Mouse (Mus musculus) olfactory bulb, adult 2 months (tissue): ENCODE measurements at regions not wholly inside any gene's neighbourhood (a gene's known extent, or its start where the extent isn't known, plus 50 kb on each side); places are given as distances from the start of the nearest gene placed in this dataset.

ENCODE experiments used
- H3K27ac ChIP-seq: fragments of 200-500 bp; 2 replicates; pipeline ENCODE4 v1.5.1; 2012; ENCODE audit warnings: low read depth, low read length; ENCODE audit not compliant: insufficient read depth
- H3K4me1 ChIP-seq: fragments of 200-500 bp; 2 replicates; pipeline ENCODE4 v1.6.1; 2012; ENCODE audit warnings: low read length; ENCODE audit not compliant: control insufficient read depth, insufficient read depth
- H3K4me3 ChIP-seq: fragments of 200-500 bp; 2 replicates; pipeline ENCODE4 v1.5.1; 2012; ENCODE audit warnings: mild to moderate bottlenecking, low read depth, low read length, moderate library complexity; ENCODE audit not compliant: insufficient read depth
- CTCF ChIP-seq: fragments of 200-500 bp; IDR thresholded peaks from 2 replicates; pipeline ENCODE4 v1.5.1; 2012; ENCODE audit warnings: low read depth, mild to moderate bottlenecking, low read length, moderate library complexity; ENCODE audit not compliant: insufficient read depth
- POLR2A ChIP-seq: fragments of 200-500 bp; IDR thresholded peaks from 2 replicates; pipeline ENCODE4 v1.6.1; 2012; ENCODE audit warnings: mild to moderate bottlenecking, low read depth, low read length, moderate library complexity; ENCODE audit not compliant: insufficient read depth
- WGBS: fragments of 180-500 bp; shearing (Covaris S2); methylation state at CpG from one replicate; pipeline ENCODE4 v1.1.7; 2018; 5-methylcytosine and 5-hydroxymethylcytosine counted together

DNA sequence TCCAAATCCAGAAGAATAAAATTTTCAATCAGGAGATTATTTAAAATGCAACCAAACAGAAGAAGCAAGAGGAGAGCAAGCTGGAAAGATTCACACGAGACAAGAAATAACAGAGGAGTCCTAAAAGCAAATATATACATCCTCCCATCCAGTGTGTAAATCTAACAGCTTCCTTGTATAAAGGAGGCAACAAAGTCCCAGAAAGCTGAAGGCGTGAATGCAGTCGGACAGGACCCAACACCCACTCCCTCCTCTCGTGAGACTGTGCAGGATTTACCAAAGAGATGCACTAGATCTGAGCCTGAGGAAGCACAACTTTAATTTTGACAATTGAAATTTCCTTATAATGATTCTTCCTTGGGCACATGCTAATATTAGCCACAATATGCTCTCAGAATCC is 103.0 kb upstream of the Dcn start:
- no peak overlapping the region for H3K27ac ChIP-seq
- no peak overlapping the region for H3K4me3 ChIP-seq
- 42% methylated on average over 4 of the region's 4 CpGs for WGBS
- H3K4me1 ChIP-seq: no peaks in the 10 kb centered on the region
- TF ChIP-seq CTCF: no peak
- TF ChIP-seq POLR2A: no peak

DNA sequence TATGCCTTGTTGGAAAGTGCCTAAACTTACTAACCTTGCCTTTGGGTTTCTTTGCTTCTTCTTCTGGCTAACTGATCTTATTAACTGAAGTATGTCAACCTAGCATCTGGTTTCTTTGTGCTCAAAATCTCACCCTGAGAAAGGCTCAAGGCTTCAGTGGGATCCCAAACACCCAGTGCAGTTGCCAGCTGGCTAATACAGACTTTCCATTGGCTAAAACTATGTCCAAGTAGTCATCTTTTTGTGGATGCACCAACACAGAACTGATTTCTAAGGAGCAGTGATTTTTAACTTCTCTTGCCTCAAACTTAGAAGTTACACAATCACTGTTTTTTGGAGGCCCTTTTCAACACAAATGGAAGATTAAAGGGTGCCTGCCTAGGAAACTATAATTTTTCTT is 97.8 kb upstream of the Dcn start:
- H3K27ac ChIP-seq: no peak overlapping the region
- no peak for TF ChIP-seq CTCF
- TF ChIP-seq POLR2A: no peak
- no peaks in the 10 kb centered on the region for H3K4me1 ChIP-seq
- H3K4me3 ChIP-seq: no peak overlapping the region

DNA sequence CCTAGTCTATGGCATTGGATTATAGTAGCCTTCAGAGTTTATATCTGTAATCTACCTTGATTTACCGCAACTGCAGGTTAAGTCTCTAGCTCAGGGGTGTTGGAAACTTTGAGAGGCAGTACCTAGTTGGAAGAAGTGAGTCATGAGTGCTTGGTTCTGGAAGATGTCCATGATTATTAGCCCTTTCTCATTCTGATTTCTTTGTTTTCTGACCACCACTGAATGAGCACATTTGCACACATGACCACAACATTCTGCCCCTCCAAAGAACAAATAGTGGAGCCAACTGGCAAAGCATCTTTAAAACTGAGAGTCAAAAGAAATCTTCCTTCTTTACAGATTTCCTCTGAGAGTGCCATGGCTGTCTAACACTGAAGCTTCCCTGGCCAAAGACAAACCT is 95.5 kb upstream of the Dcn start:
- Histone ChIP-seq H3K4me1 (no peaks in the 10 kb centered on the region), H3K4me3 (no peak overlapping the region), H3K27ac (no peak overlapping the region)
- TF ChIP-seq CTCF (no peak), POLR2A (no peak)
- 94% methylated on average over 1 of the region's 1 CpGs for WGBS

DNA sequence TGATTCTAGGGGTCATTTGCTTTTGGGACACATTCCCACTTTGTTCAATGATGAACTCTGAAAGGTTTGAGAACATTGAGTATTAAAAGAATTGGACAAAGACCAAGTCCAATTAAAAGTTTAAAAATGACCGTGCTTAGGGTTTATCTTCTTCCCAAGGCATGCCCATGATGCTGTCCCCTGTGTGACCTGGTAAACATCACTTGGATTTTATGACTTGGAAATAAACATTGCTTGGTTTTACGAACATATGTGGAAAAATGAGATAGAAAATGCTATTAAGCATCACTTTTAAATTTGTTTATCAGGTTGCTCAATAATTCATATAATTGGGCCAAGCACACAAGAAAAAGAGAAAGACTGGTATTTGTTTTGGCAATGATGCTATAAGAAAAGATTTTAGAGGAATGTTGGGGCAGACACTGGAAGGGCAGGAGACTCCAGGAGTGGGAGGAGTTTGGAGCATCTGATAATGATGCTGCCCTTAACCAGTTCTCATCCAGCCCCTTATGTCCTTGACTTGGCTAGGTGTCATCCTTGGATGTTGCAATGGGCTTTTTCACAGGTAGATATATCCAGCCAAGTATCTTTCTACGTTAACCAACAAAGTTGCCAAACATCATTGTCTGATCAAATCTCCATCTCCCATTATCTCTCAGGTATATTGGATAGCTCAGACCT is 92.1 kb upstream of the Dcn start:
- Histone ChIP-seq H3K4me1 (no peaks in the 10 kb centered on the region), H3K27ac (no peak overlapping the region), H3K4me3 (no peak overlapping the region)
- TF ChIP-seq POLR2A: no peak
- no peak for TF ChIP-seq CTCF
- WGBS: 70% methylated on average over 3 of the region's 3 CpGs

DNA sequence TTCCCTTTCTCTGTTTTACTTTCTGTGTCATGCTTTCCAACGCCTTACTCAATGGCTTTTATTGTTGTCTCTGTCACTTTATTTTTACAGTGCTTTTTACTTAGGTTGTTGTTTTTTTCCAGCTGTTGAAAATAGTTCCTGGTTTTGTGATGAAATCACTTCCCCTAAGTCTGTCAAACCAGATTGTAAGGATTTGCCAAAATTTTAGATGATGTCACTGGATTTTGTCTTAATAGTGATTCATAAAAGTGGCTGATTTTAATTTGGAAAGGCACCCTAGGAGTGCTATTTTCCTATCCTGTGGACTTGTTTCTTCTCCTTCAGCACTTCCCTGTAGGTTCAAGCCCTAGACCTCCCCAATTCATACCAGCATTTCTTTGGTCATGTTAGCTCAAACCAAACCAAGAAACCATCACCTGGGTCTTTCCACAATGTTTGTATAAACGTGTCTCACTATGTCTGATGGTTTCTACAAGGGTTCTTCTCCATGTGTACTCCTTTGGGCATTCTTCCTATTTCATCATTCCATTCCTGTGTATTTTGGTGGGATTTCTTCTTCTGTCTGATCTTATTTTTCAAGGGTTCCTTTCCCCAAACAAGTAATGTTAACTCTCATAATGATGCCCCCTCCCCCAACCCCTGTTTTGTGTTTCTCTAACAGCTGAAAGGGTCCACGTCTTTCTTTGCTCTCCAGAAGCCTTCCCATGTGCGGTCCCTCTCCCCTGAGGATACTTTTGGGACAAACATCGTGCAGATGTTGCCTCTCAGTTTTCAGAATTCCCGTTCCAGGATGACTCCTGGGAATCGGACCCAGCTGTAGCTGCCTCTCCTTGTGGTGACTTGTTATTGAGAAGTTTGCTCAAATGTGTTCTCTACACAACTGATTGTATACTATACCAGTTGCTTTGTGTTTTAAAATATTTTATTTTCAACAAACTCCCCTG is 89.5 kb upstream of the Dcn start:
- TF ChIP-seq CTCF: no peak
- no peak for TF ChIP-seq POLR2A
- Histone ChIP-seq H3K4me1 (no peaks in the 10 kb centered on the region), H3K4me3 (no peak overlapping the region), H3K27ac (no peak overlapping the region)
- WGBS: 77% methylated on average over 7 of the region's 7 CpGs

DNA sequence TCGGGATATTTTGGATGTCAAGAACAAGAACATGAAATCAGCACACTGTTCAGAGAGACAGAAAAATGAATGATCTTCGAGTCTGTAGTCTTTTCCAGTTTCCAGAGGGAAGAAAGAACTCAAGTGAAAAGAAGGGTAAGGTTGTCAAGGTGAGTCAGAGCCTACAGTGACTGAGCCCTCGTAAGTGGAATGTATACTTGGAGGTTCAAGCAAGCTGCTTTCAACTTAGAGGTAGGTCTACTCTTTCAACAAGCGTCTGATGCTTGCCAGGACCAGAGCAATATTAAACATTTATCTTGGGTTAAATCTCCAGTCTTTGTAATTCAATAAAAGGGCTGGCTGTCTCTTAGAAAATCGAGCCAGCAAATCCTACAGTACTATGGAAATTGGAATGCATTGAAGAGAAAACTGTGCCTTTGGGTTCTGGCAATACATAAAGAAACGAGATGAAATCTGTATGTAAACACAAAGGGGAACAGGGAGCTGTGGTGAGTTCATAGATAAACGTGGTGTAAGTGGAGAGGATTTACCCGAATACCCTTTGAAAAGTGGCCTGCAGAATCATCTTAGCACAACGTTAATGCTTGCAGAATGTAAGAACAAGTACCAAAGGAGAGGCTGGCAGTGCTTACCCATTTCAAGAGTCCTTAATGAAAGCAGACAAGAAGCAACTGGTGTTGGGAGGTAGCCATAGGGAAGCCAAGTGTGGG is 82.2 kb upstream of the Dcn start:
- Histone ChIP-seq H3K4me1 (no peaks in the 10 kb centered on the region), H3K4me3 (no peak overlapping the region), H3K27ac (no peak overlapping the region)
- no peak for TF ChIP-seq POLR2A
- TF ChIP-seq CTCF: no peak
- WGBS: 44% methylated on average over 9 of the region's 9 CpGs

DNA sequence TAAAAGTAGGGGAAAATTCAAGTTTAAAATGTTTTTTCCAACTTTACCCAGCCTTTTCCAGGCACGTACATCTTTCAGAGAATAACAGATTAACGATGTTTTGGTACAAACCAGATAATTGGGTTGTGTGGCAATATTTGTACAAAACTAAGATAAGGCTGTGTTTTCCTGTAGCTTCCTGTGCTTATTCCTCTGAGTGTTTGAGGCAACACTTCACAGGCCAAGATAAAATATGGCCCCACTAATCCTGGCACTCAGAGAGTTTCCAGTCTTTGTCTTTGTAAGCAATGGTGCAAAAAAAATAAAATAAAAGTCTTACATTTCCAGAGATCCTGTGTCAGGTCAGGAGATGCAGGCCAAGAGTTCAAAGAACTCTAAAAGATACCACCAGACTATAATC is 81.5 kb upstream of the Dcn start:
- 85% methylated on average over 2 of the region's 2 CpGs for WGBS
- Histone ChIP-seq H3K4me3 (no peak overlapping the region), H3K4me1 (no peaks in the 10 kb centered on the region), H3K27ac (no peak overlapping the region)
- TF ChIP-seq CTCF: no peak
- no peak for TF ChIP-seq POLR2A

DNA sequence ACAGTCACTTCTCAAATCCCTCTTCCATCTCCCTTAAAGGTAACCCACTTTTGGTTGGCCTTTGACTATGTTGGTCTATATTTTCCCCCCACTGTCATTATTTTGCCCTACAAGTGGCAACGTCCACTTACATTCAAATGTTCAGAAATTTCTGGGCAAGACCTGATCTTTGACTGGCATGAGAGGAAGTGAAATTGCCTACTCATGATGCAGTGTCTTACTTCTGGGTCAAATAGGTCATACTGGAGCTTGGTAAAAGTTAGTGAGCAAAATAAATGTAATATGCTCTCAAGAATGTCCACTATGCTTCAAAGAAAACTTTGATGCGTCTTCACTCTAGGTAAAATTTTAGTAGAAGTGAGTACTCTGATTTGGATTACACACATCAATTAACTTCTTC is 76.9 kb upstream of the Dcn start:
- Histone ChIP-seq H3K4me3 (no peak overlapping the region), H3K4me1 (no peaks in the 10 kb centered on the region), H3K27ac (no peak overlapping the region)
- 84% methylated on average over 2 of the region's 2 CpGs for WGBS
- TF ChIP-seq CTCF (no peak), POLR2A (no peak)
